Mouse (Mus musculus): ENCODE data around the gene Creb3. TPM values are rescaled to one million over a fixed set of nuclear protein-coding genes. Genes with fewer than 3 reads are reported as not detected.

Creb3 gene
- 54.1 and 62.0 TPM in 2 replicates for polyA plus RNA-seq (2012; rRNA removed)

GRCm38 (mm10) chr4:43561997-43562768 is at the start of gene Creb3, which contains the start of gene Tln1:
TSS of gene Creb3 (plus strand) at chr4:43562332.
TSS of gene Tln1 (minus strand) at chr4:43562691.

GRCm38 (mm10) chr4:43578376-43579204 is 16.5 kb downstream of the Creb3 start, which contains the start of the genes Rgp1 and Gba2:
TSS of gene Rgp1 (plus strand) at chr4:43578715.
TSS of gene Gba2 (minus strand) at chr4:43578873.

GRCm38 (mm10) chr4:43584444-43585416 is 22.6 kb downstream of the Creb3 start, which contains the start of gene Msmp:
TSS of gene Msmp (minus strand) at chr4:43584494.

Other genes starting within 250 kb of the Creb3 start
- 49.6 and 65.2 TPM in 2 replicates for gene Rusc2, start 180.4 kb upstream of the Creb3 start, polyA plus RNA-seq (2012; rRNA removed)
- gene Fam166b, start 133.2 kb upstream of the Creb3 start, polyA plus RNA-seq (2012; rRNA removed) = 2.2 and 2.9 TPM in 2 replicates
- gene Tesk1, start 120.4 kb upstream of the Creb3 start, polyA plus RNA-seq (2012; rRNA removed) = 71.9 and 81.1 TPM in 2 replicates
- gene Cd72, start 107.7 kb upstream of the Creb3 start, polyA plus RNA-seq (2012; rRNA removed) = 0.18 and 0.72 TPM in 2 replicates
- 0.09 and 0.19 TPM in 2 replicates for gene Sit1, start 78.6 kb upstream of the Creb3 start, polyA plus RNA-seq (2012; rRNA removed)
- gene Ccdc107, start 69.4 kb upstream of the Creb3 start, polyA plus RNA-seq (2012; rRNA removed) = 101 and 113 TPM in 2 replicates
- gene Arhgef39, start 62.6 kb upstream of the Creb3 start, polyA plus RNA-seq (2012; rRNA removed) = 10.2 and 13.0 TPM in 2 replicates
- 0.35 and 0.60 TPM in 2 replicates for gene Car9, start 55.4 kb upstream of the Creb3 start, polyA plus RNA-seq (2012; rRNA removed)
- gene Tpm2, start 38.6 kb upstream of the Creb3 start, polyA plus RNA-seq (2012; rRNA removed) = 9.1 and 53.0 TPM in 2 replicates
- 55.2 and 59.4 TPM in 2 replicates for gene Tln1, start 359 bp downstream of the Creb3 start, polyA plus RNA-seq (2012; rRNA removed)
- gene Rgp1, start 16.4 kb downstream of the Creb3 start, polyA plus RNA-seq (2012; rRNA removed) = 34.5 and 36.5 TPM in 2 replicates
- 94.5 and 96.8 TPM in 2 replicates for gene Gba2, start 16.5 kb downstream of the Creb3 start, polyA plus RNA-seq (2012; rRNA removed)
- not detected in 2 replicates for gene Msmp, start 22.2 kb downstream of the Creb3 start, polyA plus RNA-seq (2012; rRNA removed)
- gene Npr2, start 69.6 kb downstream of the Creb3 start, polyA plus RNA-seq (2012; rRNA removed) = 71.9 and 77.8 TPM in 2 replicates
- 6.9 and 7.0 TPM in 2 replicates for gene Spag8, start 91.3 kb downstream of the Creb3 start, polyA plus RNA-seq (2012; rRNA removed)
- 45.5 and 47.2 TPM in 2 replicates for gene Hint2, start 94.1 kb downstream of the Creb3 start, polyA plus RNA-seq (2012; rRNA removed)
- 18.2 and 24.2 TPM in 2 replicates for gene Tmem8b, start 106.6 kb downstream of the Creb3 start, polyA plus RNA-seq (2012; rRNA removed)
- 0.30 and 0.33 TPM in 2 replicates for gene Fam221b, start 106.8 kb downstream of the Creb3 start, polyA plus RNA-seq (2012; rRNA removed)
- gene Olfr70, start 138.5 kb downstream of the Creb3 start, polyA plus RNA-seq (2012; rRNA removed) = not detected in 2 replicates
- not detected in 2 replicates for gene Olfr71, start 147.9 kb downstream of the Creb3 start, polyA plus RNA-seq (2012; rRNA removed)
- 0.53 and 0.57 TPM in 2 replicates for gene Hrct1, start 164.9 kb downstream of the Creb3 start, polyA plus RNA-seq (2012; rRNA removed)
- gene Spaar, start 167.7 kb downstream of the Creb3 start, polyA plus RNA-seq (2012; rRNA removed) = 0.23 and 0.47 TPM in 2 replicates
- not detected in 2 replicates for gene Olfr159, start 208.7 kb downstream of the Creb3 start, polyA plus RNA-seq (2012; rRNA removed)